Mouse (Mus musculus): Measurements from ENCODE around the gene Lbh. TPM values are rescaled to one million over a fixed set of nuclear protein-coding genes. Genes with fewer than 3 reads are reported as not detected.

Gene Lbh
- polyA plus RNA-seq, 1 experiment from 2014 or later: 8.6 TPM

- DNase-seq (ENCODE audit: low spot score) (no peak), ATAC-seq (ENCODE audit: low FRiP score) (no peak)
- 85% methylated on average over 6 of the region's 6 CpGs for WGBS
Measured at GRCm38 (mm10) chr17:72953811-72954685, 35.9 kb downstream of the Lbh start.

GRCm38 (mm10) chr17:72955534-72955933, 37.4 kb downstream of the Lbh start:
- 62% methylated on average over 2 of the region's 2 CpGs for WGBS
- no peaks in the 10 kb centered on the region for H3K4me1 ChIP-seq (replicated peaks; ENCODE audit: control insufficient read depth, insufficient read depth, low read length)
- ATAC-seq (ENCODE audit: low FRiP score) (no peak), DNase-seq (ENCODE audit: low spot score) (no peak)
- H3K36me3 ChIP-seq (ENCODE audit: control insufficient read depth, insufficient read depth, low read length): no peaks in the 10 kb centered on the region
- no peak overlapping the region for H3K27ac ChIP-seq (ENCODE audit: low read depth, low read length)
- H3K4me3 ChIP-seq (ENCODE audit: low read depth, low read length): no peak overlapping the region
- H3K4me2 ChIP-seq (replicated peaks; ENCODE audit: low read depth, low read length): no peak overlapping the region
- H3K9me3 ChIP-seq (ENCODE audit: control insufficient read depth, low read length): no peaks in the 10 kb centered on the region
- no peaks in the 10 kb centered on the region for H3K27me3 ChIP-seq (ENCODE audit: control insufficient read depth, insufficient read depth, low read length)
- no peak overlapping the region for H3K9ac ChIP-seq (ENCODE audit: low read depth, low read length)

More at GRCm38 (mm10) chr17:72953811-72954685, 35.9 kb downstream of the Lbh start:
- no peaks in the 10 kb centered on the region for H3K9me3 ChIP-seq (ENCODE audit: control insufficient read depth, low read length)
- H3K27me3 ChIP-seq (ENCODE audit: control insufficient read depth, insufficient read depth, low read length): no peaks in the 10 kb centered on the region
- no peaks in the 10 kb centered on the region for H3K4me1 ChIP-seq (replicated peaks; ENCODE audit: control insufficient read depth, insufficient read depth, low read length)
- H3K9ac ChIP-seq (ENCODE audit: low read depth, low read length): no peak overlapping the region
- H3K4me2 ChIP-seq (replicated peaks; ENCODE audit: low read depth, low read length): no peak overlapping the region
- H3K27ac ChIP-seq (ENCODE audit: low read depth, low read length): no peak overlapping the region
- no peak overlapping the region for H3K4me3 ChIP-seq (ENCODE audit: low read depth, low read length)
- no peaks in the 10 kb centered on the region for H3K36me3 ChIP-seq (ENCODE audit: control insufficient read depth, insufficient read depth, low read length)

GRCm38 (mm10) chr17:72957016-72957415, 38.9 kb downstream of the Lbh start:
- Histone ChIP-seq H3K4me1 (replicated peaks; ENCODE audit: control insufficient read depth, insufficient read depth, low read length) (no peaks in the 10 kb centered on the region), H3K9me3 (ENCODE audit: control insufficient read depth, low read length) (no peaks in the 10 kb centered on the region), H3K9ac (ENCODE audit: low read depth, low read length) (no peak overlapping the region), H3K36me3 (ENCODE audit: control insufficient read depth, insufficient read depth, low read length) (no peaks in the 10 kb centered on the region), H3K27ac (ENCODE audit: low read depth, low read length) (no peak overlapping the region), H3K4me3 (ENCODE audit: low read depth, low read length) (no peak overlapping the region), H3K4me2 (replicated peaks; ENCODE audit: low read depth, low read length) (no peak overlapping the region), H3K27me3 (ENCODE audit: control insufficient read depth, insufficient read depth, low read length) (no peaks in the 10 kb centered on the region)
- WGBS: 93% methylated on average over 6 of the region's 6 CpGs
- no peak for DNase-seq (ENCODE audit: low spot score)
- no peak for ATAC-seq (ENCODE audit: low FRiP score)

GRCm38 (mm10) chr17:72958886-72959285, 40.8 kb downstream of the Lbh start:
- ATAC-seq (ENCODE audit: low FRiP score): no peak
- DNase-seq (ENCODE audit: low spot score): no peak
- H3K4me2 ChIP-seq (replicated peaks; ENCODE audit: low read depth, low read length): no peak overlapping the region
- no peak overlapping the region for H3K9ac ChIP-seq (ENCODE audit: low read depth, low read length)
- H3K9me3 ChIP-seq (ENCODE audit: control insufficient read depth, low read length): no peaks in the 10 kb centered on the region
- no peaks in the 10 kb centered on the region for H3K4me1 ChIP-seq (replicated peaks; ENCODE audit: control insufficient read depth, insufficient read depth, low read length)
- no peaks in the 10 kb centered on the region for H3K27me3 ChIP-seq (ENCODE audit: control insufficient read depth, insufficient read depth, low read length)
- no peak overlapping the region for H3K27ac ChIP-seq (ENCODE audit: low read depth, low read length)
- WGBS: 89% methylated on average over 5 of the region's 5 CpGs
- H3K36me3 ChIP-seq (ENCODE audit: control insufficient read depth, insufficient read depth, low read length): no peaks in the 10 kb centered on the region
- H3K4me3 ChIP-seq (ENCODE audit: low read depth, low read length): no peak overlapping the region

GRCm38 (mm10) chr17:72959497-72960039, 41.5 kb downstream of the Lbh start:
- Histone ChIP-seq H3K27me3 (ENCODE audit: control insufficient read depth, insufficient read depth, low read length) (no peaks in the 10 kb centered on the region), H3K9ac (ENCODE audit: low read depth, low read length) (no peak overlapping the region), H3K27ac (ENCODE audit: low read depth, low read length) (no peak overlapping the region), H3K4me3 (ENCODE audit: low read depth, low read length) (no peak overlapping the region), H3K36me3 (ENCODE audit: control insufficient read depth, insufficient read depth, low read length) (no peaks in the 10 kb centered on the region), H3K4me2 (replicated peaks; ENCODE audit: low read depth, low read length) (no peak overlapping the region), H3K4me1 (replicated peaks; ENCODE audit: control insufficient read depth, insufficient read depth, low read length) (no peaks in the 10 kb centered on the region), H3K9me3 (ENCODE audit: control insufficient read depth, low read length) (no peaks in the 10 kb centered on the region)
- 78% methylated on average over 5 of the region's 5 CpGs for WGBS
- DNase-seq (ENCODE audit: low spot score) (no peak), ATAC-seq (ENCODE audit: low FRiP score) (no peak)

- DNase-seq (ENCODE audit: low spot score) (no peak), ATAC-seq (ENCODE audit: low FRiP score) (no peak)
- no peak overlapping the region for H3K9ac ChIP-seq (ENCODE audit: low read depth, low read length)
- H3K9me3 ChIP-seq (ENCODE audit: control insufficient read depth, low read length): no peaks in the 10 kb centered on the region
- WGBS: 97% methylated on average over 4 of the region's 4 CpGs
- H3K4me2 ChIP-seq (replicated peaks; ENCODE audit: low read depth, low read length): no peak overlapping the region
- H3K4me3 ChIP-seq (ENCODE audit: low read depth, low read length): no peak overlapping the region
- no peak overlapping the region for H3K27ac ChIP-seq (ENCODE audit: low read depth, low read length)
- no peaks in the 10 kb centered on the region for H3K4me1 ChIP-seq (replicated peaks; ENCODE audit: control insufficient read depth, insufficient read depth, low read length)
- H3K36me3 ChIP-seq (ENCODE audit: control insufficient read depth, insufficient read depth, low read length): no peaks in the 10 kb centered on the region
- no peaks in the 10 kb centered on the region for H3K27me3 ChIP-seq (ENCODE audit: control insufficient read depth, insufficient read depth, low read length)
Measured at GRCm38 (mm10) chr17:72960243-72960642, 42.1 kb downstream of the Lbh start.

GRCm38 (mm10) chr17:72960873-72961272, 42.8 kb downstream of the Lbh start:
- no peak overlapping the region for H3K27ac ChIP-seq (ENCODE audit: low read depth, low read length)
- H3K4me1 ChIP-seq (replicated peaks; ENCODE audit: control insufficient read depth, insufficient read depth, low read length): no peaks in the 10 kb centered on the region
- H3K27me3 ChIP-seq (ENCODE audit: control insufficient read depth, insufficient read depth, low read length): no peaks in the 10 kb centered on the region
- no peak overlapping the region for H3K4me2 ChIP-seq (replicated peaks; ENCODE audit: low read depth, low read length)
- 80% methylated on average over 2 of the region's 2 CpGs for WGBS
- no peaks in the 10 kb centered on the region for H3K9me3 ChIP-seq (ENCODE audit: control insufficient read depth, low read length)
- no peak overlapping the region for H3K4me3 ChIP-seq (ENCODE audit: low read depth, low read length)
- H3K36me3 ChIP-seq (ENCODE audit: control insufficient read depth, insufficient read depth, low read length): no peaks in the 10 kb centered on the region
- ATAC-seq (ENCODE audit: low FRiP score) (no peak), DNase-seq (ENCODE audit: low spot score) (no peak)
- H3K9ac ChIP-seq (ENCODE audit: low read depth, low read length): no peak overlapping the region

GRCm38 (mm10) chr17:72961953-72962630, 44.0 kb downstream of the Lbh start:
- Histone ChIP-seq H3K27me3 (ENCODE audit: control insufficient read depth, insufficient read depth, low read length) (no peaks in the 10 kb centered on the region), H3K4me3 (ENCODE audit: low read depth, low read length) (no peak overlapping the region), H3K9ac (ENCODE audit: low read depth, low read length) (no peak overlapping the region), H3K36me3 (ENCODE audit: control insufficient read depth, insufficient read depth, low read length) (no peaks in the 10 kb centered on the region), H3K9me3 (ENCODE audit: control insufficient read depth, low read length) (no peaks in the 10 kb centered on the region), H3K27ac (ENCODE audit: low read depth, low read length) (no peak overlapping the region), H3K4me2 (replicated peaks; ENCODE audit: low read depth, low read length) (no peak overlapping the region), H3K4me1 (replicated peaks; ENCODE audit: control insufficient read depth, insufficient read depth, low read length) (no peaks in the 10 kb centered on the region)
- DNase-seq (ENCODE audit: low spot score) (no peak), ATAC-seq (ENCODE audit: low FRiP score) (no peak)
- 84% methylated on average over 8 of the region's 8 CpGs for WGBS

Data from hindbrain, embryonic 11.5 days (tissue).